Mouse (Mus musculus): ENCODE measurements around the gene Pcdh7.

DNA sequence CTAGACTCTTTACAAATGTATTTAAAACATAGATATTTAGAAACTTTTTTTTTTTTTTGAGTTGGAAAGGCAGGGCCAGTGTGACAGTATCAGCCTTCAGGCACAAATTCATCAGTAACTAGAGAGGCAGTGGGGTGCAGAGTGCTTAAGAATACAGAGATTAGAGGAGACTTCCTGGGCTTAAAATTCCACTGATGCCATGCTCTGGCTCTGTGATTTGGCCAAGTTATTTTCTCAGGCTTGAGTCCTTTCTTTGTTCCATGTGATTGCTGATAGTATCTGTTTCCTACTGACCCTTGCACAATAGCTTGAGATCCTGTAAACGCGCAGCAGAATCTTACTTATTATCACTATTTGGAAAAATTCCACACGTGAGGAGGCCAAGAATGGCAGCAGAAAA, 60.3 kb downstream of the Pcdh7 start:
- no peak for TF ChIP-seq CTCF (IDR thresholded peaks at IDR 0.05; ENCODE audit: insufficient read depth, low read depth, low read length)
- TF ChIP-seq POLR2A (IDR thresholded peaks at IDR 0.05; ENCODE audit: insufficient read depth, low read depth, low read length), result no peak
